12 mouse cellular contexts compared by ENCODE assay signal in the genomic region with DNA sequence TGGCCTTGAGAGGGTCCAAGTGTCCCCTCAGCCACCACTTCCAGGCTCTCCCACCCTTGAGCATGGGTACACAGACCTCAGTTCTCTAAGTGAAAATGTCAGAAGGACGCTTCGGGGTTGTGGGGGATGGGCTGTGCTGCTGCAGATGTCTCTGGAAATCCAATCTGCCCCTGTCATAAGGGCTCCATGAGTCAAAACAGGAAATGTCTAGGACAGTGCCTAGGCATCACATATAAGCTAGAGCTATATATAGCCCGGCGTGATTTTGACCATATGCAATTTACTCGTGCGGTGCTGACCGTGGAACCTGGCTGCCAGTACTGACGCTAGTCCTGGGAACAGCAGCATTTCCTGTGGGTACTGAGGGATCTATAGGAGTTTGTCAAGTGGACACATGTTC. TPM values are rescaled to one million over a fixed set of nuclear protein-coding genes. Genes with fewer than 3 reads are reported as not detected.
A peak's percentile ranks its signal among the peaks of the same experiment; 100 is the strongest.
DNase-seq lines count a peak whose midpoint lies in the region; ATAC-seq lines count a peak whose summit lies in the region.
"Had no signal": no experiment of that assay in that cellular context is flagged by ENCODE, and none has a peak within 500 bp of the region (broad histone marks: within the 10 kb centered on the region; RNA-seq: fewer than 3 reads in every experiment).

No protein-coding gene starts in this region.

- 40% methylated on average over 8 of the region's 8 CpGs for WGBS in liver, embryonic 12.5 days (ENCODE audit: insufficient replicate concordance)
- WGBS in embryonic facial prominence, embryonic 14.5 days: 43% methylated on average over 8 of the region's 8 CpGs

- H3K27me3 ChIP-seq in liver, embryonic 12.5 days (replicated peaks): 0 out of 2 replicates have a peak, but pooled peaks cover 5% of the 10 kb centered on the region
- H3K27me3 ChIP-seq in embryonic facial prominence, embryonic 14.5 days (replicated peaks; ENCODE audit: control insufficient read depth, insufficient read depth, low read length): no peaks in the 10 kb centered on the region
- H3K27me3 ChIP-seq: neural tube, embryonic 15.5 days had no signal

- no peaks in the 10 kb centered on the region for H3K36me3 ChIP-seq in liver, embryonic 12.5 days
- no peaks in the 10 kb centered on the region for H3K36me3 ChIP-seq in embryonic facial prominence, embryonic 14.5 days (ENCODE audit: control insufficient read depth, insufficient read depth, low read length)

- peak; percentile 43 for DNase-seq in embryo, embryonic 10 days (ENCODE audit: low spot score)
- DNase-seq in embryo, embryonic 9.5 days (ENCODE audit: extremely low spot score): no peak
- DNase-seq in liver: peak; percentile 29
- DNase-seq in embryonic facial prominence, embryonic 14.5 days (ENCODE audit: low spot score): peak; percentile 81
- peak; percentile 7 for DNase-seq in lung, postnatal 36 days
- DNase-seq in thymus, postnatal 0 days (ENCODE audit: low spot score): no peak
- DNase-seq in layer of hippocampus, adult 18-20 months (ENCODE audit: low spot score in 2 of 2): no peak
- DNase-seq: cerebellum, adult 18-20 months; thymus, adult 2 months had no signal

- H3K4me2 ChIP-seq in liver, embryonic 12.5 days: no peak overlapping the region
- no peak overlapping the region for H3K4me2 ChIP-seq in embryonic facial prominence, embryonic 14.5 days (ENCODE audit: low read depth, low read length)
- H3K4me2 ChIP-seq: neural tube, embryonic 15.5 days had no signal

- no peak for ATAC-seq in liver, embryonic 12.5 days
- peak; percentile 58; the same call in 1 of the 2 replicates for ATAC-seq in embryonic facial prominence, embryonic 14.5 days (ENCODE audit: low read depth)

- H3K27ac ChIP-seq in liver, embryonic 12.5 days: no peak overlapping the region
- H3K27ac ChIP-seq in embryonic facial prominence, embryonic 14.5 days (replicated peaks; ENCODE audit: low read depth, low read length): no peak overlapping the region; the same call in 1 of the 2 replicates
- H3K27ac ChIP-seq: neural tube, embryonic 15.5 days had no signal

- H3K9me3 ChIP-seq in liver, embryonic 12.5 days (replicated peaks): no peaks in the 10 kb centered on the region
- H3K9me3 ChIP-seq in embryonic facial prominence, embryonic 14.5 days (ENCODE audit: control insufficient read depth, low read length): no peaks in the 10 kb centered on the region
- H3K9me3 ChIP-seq: megakaryocyte, embryonic 14.5 days; neural tube, embryonic 15.5 days had no signal

- H3K4me3 ChIP-seq in liver, embryonic 12.5 days: no peak overlapping the region
- no peak overlapping the region for H3K4me3 ChIP-seq in embryonic facial prominence, embryonic 14.5 days (ENCODE audit: low read depth, low read length)
- H3K4me3 ChIP-seq: megakaryocyte, embryonic 14.5 days; neural tube, embryonic 15.5 days had no signal

- H3K4me1 ChIP-seq in liver, embryonic 12.5 days: peaks cover 7% of the 10 kb centered on the region; the same call in 1 of the 2 replicates
- peaks cover 7% of the 10 kb centered on the region; the same call in 1 of the 2 replicates for H3K4me1 ChIP-seq in embryonic facial prominence, embryonic 14.5 days (ENCODE audit: control insufficient read depth, insufficient read depth, low read length)

- no peak overlapping the region for H3K9ac ChIP-seq in liver, embryonic 12.5 days
- H3K9ac ChIP-seq in embryonic facial prominence, embryonic 14.5 days (ENCODE audit: low read depth, low read length): no peak overlapping the region
- H3K9ac ChIP-seq: neural tube, embryonic 15.5 days had no signal

RNA-seq across cellular contexts. Expression of a gene that starts 20.2 kb away (rescaled TPM):
- 2.6 and 3.1 TPM in 2 replicates for polyA plus RNA-seq in liver, embryonic 12.5 days (2016; fragmentation: Nextera tagmentation; extraction: Ambion mirVana)
- 15.0 and 17.5 TPM in 2 replicates for polyA plus RNA-seq in embryonic facial prominence, embryonic 14.5 days (2014; fragmentation: Nextera tagmentation; extraction: Ambion mirVana)
- polyA plus RNA-seq in thymus, postnatal 0 days (2015; fragmentation: Nextera tagmentation; extraction: Ambion mirVana): 2.9 and 3.1 TPM in 2 replicates
- total RNA-seq in layer of hippocampus, adult 18-20 months (2021): 10 to 100 TPM; 18.8 to 24.5 TPM

RNA-seq across cellular contexts. Expression of a gene that starts 48.3 kb away (rescaled TPM):
- polyA plus RNA-seq in liver, embryonic 12.5 days (2016; fragmentation: Nextera tagmentation; extraction: Ambion mirVana): 249 and 251 TPM in 2 replicates
- 918 and 945 TPM in 2 replicates for polyA plus RNA-seq in embryonic facial prominence, embryonic 14.5 days (2014; fragmentation: Nextera tagmentation; extraction: Ambion mirVana)
- polyA plus RNA-seq in thymus, postnatal 0 days (2015; fragmentation: Nextera tagmentation; extraction: Ambion mirVana): 73.2 and 96.8 TPM in 2 replicates
- 10 to 100 TPM; 19.1 to 19.3 TPM for total RNA-seq in layer of hippocampus, adult 18-20 months (2021)

Comparison
In these comparisons a context has a peak if more than half of its experiments do, and no peak if none do; other contexts are left out.
1. DNase-seq: peak in embryo, embryonic 10 days (single experiment), liver (single experiment), embryonic facial prominence, embryonic 14.5 days (single experiment) and lung, postnatal 36 days (single experiment); none in embryo, embryonic 9.5 days (single experiment), thymus, postnatal 0 days (single experiment) and layer of hippocampus, adult 18-20 months (0 of 2).